Mouse (Mus musculus): ENCODE data around the gene Pias3.
"Not testable (repeated sequence)": the region's sequence is repeated elsewhere in the genome, so short reads cannot be mapped to it uniquely, and the experiment has no call there.

The Pias3 gene

DNA sequence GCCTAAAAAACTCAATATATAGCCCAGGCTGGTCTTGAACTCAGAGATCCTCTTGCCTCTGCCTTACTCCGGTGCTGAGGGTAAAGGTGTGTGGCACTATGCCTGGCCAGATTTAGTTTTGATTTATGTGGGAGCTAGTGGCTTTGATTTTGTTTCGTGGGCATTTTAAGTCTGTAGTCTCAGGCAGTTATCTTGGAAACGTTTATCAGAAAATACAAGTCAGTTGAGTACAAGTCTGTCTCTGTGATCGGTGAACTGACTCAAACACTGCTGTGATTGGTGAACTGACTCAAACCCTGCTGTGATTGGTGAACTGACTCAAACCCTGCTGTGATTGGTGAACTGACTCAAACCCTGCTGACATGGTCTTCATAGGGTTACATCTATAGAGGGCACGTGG, 34.6 kb downstream of the Pias3 start:
- no peak for DNase-seq

DNA sequence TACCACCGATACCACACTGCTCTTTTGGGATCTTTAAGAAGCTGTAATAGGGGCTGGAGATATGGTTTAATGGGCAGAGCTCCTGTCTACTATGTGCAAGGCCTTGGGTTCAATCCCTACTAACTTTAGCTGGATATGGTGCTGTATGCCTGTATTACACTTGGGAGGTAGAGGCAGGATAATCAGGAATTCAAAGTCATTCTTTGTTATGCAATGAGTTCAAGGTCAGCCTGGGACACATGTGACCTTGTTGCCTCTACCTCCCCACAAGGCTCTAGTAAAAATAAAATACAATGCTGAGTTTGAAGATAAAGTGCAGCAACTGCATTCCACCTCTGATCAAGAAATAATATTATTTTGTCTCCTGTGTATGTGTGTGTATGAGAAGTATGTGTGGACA, 37.8 kb downstream of the Pias3 start:
- no peak for DNase-seq

DNA sequence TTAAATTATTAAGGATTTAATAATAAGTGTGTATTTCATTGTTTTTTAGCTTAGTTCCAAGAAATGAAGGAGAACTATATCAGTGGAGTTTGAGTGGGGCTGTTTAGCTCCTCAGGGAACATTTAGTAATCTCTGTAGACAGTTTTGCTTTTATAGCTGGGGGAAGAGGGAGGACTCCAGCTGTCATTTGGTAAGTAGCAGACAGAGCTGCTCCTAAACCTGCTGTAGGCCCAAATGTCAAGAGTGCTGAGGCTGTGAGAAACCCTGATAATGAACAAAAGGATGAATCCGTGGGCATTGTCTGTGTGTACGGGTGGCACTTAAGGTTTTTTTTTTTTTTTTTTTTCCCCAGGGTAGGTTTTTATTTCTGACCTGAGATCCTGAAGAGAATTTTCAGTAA, 39.0 kb downstream of the Pias3 start:
- DNase-seq: no peak

DNA sequence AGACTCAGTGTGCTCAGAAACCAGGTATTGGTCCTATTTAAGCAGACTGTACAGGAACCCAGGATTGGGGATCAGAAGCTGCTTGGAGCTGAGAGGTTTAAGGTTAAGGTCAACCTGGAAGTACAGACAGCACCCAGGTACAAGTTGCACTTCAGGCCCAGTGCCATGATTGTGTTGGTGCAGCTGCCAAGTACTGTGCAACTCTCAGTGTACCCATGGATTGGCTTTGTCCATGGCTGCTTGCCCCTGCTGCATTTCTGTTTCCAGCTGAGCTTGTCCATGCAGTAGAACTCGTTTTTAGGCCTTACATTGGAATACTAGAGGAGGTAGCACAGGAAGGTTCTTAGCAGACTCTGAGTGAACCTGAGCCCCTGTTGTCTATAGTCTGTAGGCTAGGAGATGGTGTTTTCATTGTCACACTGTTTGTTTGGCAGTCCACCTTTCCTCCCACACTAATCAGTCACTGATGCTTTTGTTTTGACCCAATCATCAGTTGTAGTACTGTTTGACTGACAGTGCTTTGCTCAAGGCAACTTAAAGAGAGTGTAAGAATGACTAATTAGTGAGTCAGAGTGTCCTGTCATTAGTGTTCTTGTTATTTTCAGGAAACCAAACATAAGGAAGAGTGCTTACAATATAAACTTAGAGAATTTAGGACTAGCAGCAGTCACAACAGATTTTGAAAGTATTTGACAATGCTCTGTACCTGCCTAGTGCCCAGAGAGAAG, 41.0 kb downstream of the Pias3 start:
- DNase-seq: no peak

DNA sequence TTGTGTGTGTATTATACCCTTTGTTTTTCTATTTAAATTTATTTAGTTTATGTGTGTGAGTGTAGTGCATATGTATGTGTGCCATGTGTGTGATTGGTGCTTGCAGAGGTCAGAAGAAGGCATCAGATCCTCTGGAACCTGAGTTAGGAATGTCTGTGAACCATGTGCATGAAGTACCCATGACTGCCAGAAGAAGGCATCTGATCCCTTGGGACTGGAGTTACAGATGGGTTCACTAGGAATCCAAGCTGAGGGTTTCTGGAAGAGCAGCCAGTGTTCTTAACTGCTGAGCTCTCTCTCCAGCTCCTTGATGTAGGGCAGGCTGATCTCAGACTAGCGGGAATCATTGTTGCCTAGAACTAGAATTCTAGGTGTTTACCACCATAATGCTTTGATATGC, 41.8 kb downstream of the Pias3 start:
- no peak for DNase-seq

DNA sequence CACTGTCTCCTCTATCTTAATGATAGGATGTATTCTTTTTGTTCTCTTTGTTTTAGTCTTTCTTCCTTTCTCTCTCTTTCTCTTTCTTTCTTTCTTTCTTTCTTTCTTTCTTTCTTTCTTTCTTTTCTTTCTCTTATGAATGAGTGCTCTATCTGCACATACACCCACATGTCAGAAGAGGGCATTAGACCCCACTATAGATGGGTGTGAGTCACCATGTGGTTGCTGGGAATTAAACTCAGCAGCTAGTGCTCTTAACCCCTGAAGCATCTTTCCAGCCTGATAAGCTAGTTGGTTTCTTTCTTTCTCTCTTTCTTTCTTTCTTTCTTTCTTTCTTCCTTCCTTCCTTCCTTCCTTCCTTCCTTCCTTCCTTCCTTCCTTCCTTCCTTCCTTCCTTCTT, 44.1 kb downstream of the Pias3 start:
- DNase-seq: not testable (repeated sequence)

DNA sequence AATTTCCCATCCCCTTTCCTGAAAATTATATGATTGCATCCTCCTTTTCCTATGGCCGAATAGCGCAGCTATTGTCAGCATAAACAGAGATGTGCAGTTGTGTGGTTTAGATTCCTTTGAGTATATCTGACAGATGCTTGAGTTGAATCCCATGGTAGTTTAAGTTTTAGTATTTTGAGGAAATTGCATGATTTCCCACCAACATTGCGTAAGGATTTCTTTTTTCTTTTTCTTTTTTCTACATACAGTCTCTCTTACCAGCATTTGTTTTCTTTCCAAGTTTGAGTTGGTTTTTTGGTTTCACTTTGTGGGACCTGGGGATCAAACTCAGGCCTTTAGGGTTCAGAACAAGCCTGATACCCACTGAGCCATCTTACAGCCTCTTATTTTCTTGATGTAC, 48.2 kb downstream of the Pias3 start:
- DNase-seq: no peak

DNA sequence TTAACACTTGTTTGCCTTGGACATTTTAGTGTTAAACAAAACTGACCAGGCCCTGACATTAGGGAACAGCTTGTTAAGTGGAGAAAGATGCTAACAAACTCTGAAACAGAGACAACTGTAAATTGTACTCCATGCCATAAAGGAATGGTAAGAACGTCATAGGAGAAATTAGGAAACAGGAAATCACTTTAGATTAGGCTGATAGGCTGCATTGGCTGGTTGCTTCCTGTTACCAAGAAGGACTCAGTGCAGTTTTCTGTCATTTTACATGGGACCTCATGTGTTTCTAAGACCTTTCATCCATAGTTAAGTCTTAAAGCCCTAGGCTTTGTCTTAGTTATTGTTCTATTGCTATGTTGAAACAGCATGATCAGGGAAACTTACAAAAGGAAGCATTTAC, 50.6 kb downstream of the Pias3 start:
- DNase-seq: no peak
